8 mouse cellular contexts compared by ENCODE assay signal in the genomic region with DNA sequence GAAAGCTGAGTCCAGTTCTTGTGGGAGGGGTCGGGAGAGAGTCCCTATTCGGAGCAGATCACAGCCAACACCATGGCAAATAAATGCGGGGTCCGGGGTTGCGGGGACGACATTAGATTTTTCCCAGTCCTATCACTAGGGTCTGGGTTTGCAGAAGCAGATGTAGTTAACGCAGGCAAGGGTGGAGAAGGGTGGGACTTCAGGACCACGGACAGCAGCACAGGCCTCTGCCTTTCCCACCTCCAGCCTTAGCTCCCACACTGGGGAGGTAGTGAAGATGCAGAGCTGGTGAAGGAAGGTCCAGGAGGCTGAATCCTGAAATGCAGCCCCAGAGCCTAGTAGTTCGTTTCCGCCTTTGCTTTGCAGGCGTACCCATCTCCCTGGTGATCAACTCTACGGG. TPM values are rescaled to one million over a fixed set of nuclear protein-coding genes. Genes with fewer than 3 reads are reported as not detected.
DNase-seq lines count a peak whose midpoint lies in the region; ATAC-seq and TF ChIP-seq lines count a peak whose summit lies in the region.

No protein-coding gene starts in this region.

- no peak overlapping the region for H3K4me3 ChIP-seq in G1E (ENCODE audit: low read depth, low read length)

- H3K4me1 ChIP-seq in G1E (ENCODE audit: insufficient read depth, low read depth, low read length): no peaks in the 10 kb centered on the region

- intact Hi-C loops in heart, postnatal 10 days (cut with DNase I): no loop called here

- H3K36me3 ChIP-seq in G1E (replicated peaks): no peaks in the 10 kb centered on the region

- no peak for ATAC-seq in G1E (ENCODE audit: extremely low read depth, insufficient number of reproducible peaks, low FRiP score, poor library complexity, severe bottlenecking)
- ATAC-seq in erythroid progenitor cell, adult 5-6 weeks (replicated peaks; ENCODE audit: low FRiP score, poor library complexity, severe bottlenecking): no peak

- DNase-seq in heart, postnatal 10 days: peak; percentile 64 to 73
- DNase-seq in heart, adult 9 months (ENCODE audit: low spot score in 2 of 2): no peak
- DNase-seq in G1E (ENCODE audit: low spot score): peak; percentile 46
- DNase-seq in embryo, embryonic 11 days: peak; percentile 78
- peak; percentile 32 for DNase-seq in lung, postnatal 36 days
- DNase-seq in layer of hippocampus, postnatal 25 days (ENCODE audit: extremely low spot score in 1 of 2, low spot score in 1 of 2): no peak
- no peak for DNase-seq in right cerebral cortex, postnatal 10 days (ENCODE audit: low spot score in 2 of 2)

- no peak for TF ChIP-seq CTCF in G1E (IDR thresholded peaks at IDR 0.05; ENCODE audit: low read depth, low read length)

- H3K9me3 ChIP-seq in G1E (replicated peaks): no peaks in the 10 kb centered on the region

- peaks cover 5% of the 10 kb centered on the region; the same call in 1 of the 2 replicates for H3K27me3 ChIP-seq in G1E (ENCODE audit: insufficient read depth, low read length)

RNA-seq across cellular contexts. Expression of gene Hmcn2, which starts 31.9 kb away (rescaled TPM):
- total RNA-seq in heart, postnatal 10 days (2021): 10 to 100 TPM; 23.4 to 24.3 TPM
- total RNA-seq in G1E (2014; fragmentation: Nextera tagmentation) (not detected in 2 replicates), G1E (2017) (0.06 and 0.16 TPM in 2 replicates)
- polyA plus RNA-seq in G1E (2012): 0.03 TPM in 1 of 2 replicates, not detected in the other
- under 1 TPM; 0.25 to 0.49 TPM for total RNA-seq in layer of hippocampus, postnatal 25 days (2021)
- not detected in 2 replicates for total RNA-seq in erythroid progenitor cell, adult 5-6 weeks (2015; ENCODE audit: low replicate concordance)
- total RNA-seq in erythroid progenitor cell, adult 5-6 weeks (2017; ENCODE audit: low replicate concordance): not detected in 2 replicates

Comparison
In these comparisons a context has a peak if more than half of its experiments do, and no peak if none do; other contexts are left out.
1. DNase-seq: peak in heart, postnatal 10 days (2 of 2), G1E (single experiment), embryo, embryonic 11 days (single experiment) and lung, postnatal 36 days (single experiment); none in heart, adult 9 months (0 of 2), layer of hippocampus, postnatal 25 days (0 of 2) and right cerebral cortex, postnatal 10 days (0 of 2).
2. RNA of gene Hmcn2, which starts 31.9 kb away (total RNA-seq): 23.4 to 24.3 TPM in heart, postnatal 10 days; 0.25 to 0.49 TPM in layer of hippocampus, postnatal 25 days, 0.06 to 0.16 TPM in G1E and not detected in erythroid progenitor cell, adult 5-6 weeks; every median in the first group is over 10 times any median in the second.